Mouse (Mus musculus): ENCODE results near the gene Epm2aip1.

Epm2aip1 gene

GRCm38 (mm10) chr9:111289294-111289831 is 17.6 kb downstream of the Epm2aip1 start:
- peak; percentile 25 to 28 for DNase-seq

GRCm38 (mm10) chr9:111289832-111290339 is 18.2 kb downstream of the Epm2aip1 start:
- DNase-seq, result peak; percentile 91 to 95

DNA sequence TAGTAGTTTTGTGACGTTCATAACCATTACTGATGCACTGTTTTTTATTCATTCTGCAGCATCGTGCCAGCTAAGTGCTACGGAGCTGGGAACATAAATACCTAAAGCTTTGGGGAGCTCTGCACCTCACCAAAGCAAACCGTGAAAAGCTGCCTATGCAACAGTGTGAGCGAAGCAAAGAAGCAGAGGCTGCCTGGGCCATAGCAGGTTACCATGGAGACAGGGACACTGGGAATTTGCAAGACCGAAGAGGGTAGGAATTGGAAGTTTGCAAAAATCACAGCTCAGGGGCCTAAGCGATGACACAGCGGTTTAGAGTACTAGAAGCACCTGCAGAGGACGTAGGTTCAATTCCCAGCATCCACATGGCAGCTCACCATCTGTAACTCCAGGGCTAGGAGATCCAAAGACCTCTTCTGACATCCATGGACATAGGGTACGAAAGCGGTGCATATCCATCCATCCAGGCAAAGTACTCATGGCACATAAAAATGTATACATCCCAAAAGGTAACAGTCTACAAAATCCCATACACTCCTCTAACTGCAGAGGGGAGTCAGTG is 18.9 kb downstream of the Epm2aip1 start:
- no peak for DNase-seq

DNA sequence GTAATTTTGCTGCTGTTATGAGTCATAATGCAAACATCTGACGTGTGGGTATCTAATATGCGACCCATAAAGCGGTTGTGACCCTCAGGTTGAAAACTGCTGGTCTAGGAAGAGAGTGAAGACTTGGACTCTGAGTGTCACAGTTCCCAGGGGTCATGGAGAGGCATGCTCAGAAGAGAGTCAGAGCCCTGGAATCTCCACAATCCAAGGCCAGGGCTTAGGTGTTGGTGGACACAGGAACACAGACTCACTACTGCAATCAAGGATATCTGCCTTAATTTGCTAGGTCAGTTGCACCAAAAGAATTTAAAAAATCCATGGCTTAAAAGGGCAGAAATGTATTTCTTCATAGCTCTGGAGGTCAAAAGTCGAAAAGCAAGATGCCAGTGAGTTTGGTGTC is 21.5 kb downstream of the Epm2aip1 start:
- DNase-seq, result no peak

DNA sequence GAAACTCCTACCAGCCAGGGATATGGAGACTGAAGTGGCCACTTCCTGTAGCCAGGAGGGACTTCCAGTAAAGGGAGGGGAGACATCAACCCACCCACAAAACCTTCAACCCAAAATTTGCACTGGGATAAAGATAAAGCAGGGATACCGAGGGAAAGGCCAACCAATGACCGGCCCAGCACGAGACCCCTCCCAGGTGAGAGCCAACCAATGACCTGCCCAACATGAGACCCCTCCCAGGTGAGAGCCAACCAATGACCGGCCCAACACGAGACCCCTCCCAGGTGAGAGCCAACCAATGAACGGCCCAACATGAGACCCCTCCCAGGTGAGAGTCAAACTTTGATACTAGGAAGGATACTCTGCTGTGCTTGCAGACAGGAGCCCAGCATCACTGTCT is 23.2 kb downstream of the Epm2aip1 start:
- DNase-seq, result no peak

GRCm38 (mm10) chr9:111295323-111295722 is 23.6 kb downstream of the Epm2aip1 start:
- no peak for DNase-seq

GRCm38 (mm10) chr9:111296433-111296832 is 24.7 kb downstream of the Epm2aip1 start:
- DNase-seq, result no peak

DNA sequence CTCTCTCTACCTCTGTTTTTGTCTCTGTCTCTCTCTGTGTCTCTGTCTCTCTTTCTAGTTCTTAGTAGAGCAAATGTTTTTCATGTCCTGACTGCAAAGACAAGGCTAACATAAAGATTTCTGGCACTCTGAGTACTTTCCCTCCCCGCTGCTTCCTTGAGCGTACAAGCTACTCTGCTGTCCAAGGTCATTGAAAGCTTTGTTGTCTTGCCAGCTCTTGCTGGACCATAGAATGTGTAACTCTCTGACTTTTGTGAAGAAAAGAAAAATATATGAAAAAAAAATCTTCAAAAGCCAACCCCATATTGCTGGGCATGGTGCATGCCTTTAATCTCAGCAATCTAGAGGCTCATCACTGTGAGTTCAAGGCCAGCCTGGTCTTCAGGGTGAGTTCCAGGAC is 26.9 kb downstream of the Epm2aip1 start:
- DNase-seq, result no peak

DNA sequence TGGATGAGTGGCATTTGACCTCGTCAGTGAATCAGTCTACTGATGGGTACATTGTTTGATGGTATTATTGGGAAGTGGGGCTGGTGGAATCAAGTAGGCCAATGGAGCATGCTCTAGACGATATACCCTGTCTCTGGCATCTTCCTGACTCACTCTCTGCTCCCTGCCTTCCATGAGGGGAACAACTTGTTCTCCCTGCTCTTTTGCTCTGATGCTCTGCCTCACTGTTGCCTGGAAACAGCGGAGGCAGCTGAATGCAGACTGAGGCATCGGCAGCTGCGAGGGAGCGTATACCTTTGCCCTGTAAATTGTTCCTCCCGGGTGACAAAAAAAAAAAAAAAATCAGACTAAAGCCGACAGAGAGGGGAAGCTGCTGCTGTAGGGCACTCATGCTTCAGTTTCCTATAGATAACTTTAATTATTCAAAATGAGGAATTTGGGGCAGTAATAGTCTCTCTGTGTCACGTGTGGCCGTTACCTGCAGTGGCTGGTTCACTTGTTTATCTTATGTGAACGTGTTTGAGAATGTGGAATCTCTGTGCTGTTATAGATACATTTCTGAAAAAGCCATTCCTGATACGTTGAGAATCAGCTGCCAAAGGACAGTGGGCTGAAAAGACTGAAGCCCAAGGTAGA is 30.6 kb downstream of the Epm2aip1 start:
- no peak for DNase-seq

DNA sequence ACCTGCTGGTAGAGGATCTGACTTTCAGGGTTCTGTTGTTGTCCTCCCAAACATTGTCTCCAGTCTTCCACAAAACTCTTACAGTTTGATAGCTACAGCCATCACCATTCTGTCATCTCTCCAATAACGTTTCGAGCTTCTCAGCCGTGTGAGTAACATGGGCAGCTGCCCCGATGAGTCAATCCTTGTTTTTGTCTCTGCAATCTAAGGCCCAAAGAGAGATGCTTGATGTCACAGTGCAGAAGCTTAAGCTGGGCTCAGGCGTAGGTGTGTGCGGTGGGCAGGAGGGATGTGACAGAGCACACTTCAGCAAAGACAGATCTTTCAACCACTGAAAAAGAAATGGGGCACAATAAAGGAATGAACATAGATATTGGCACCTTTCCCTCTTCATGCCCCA is 32.3 kb downstream of the Epm2aip1 start:
- DNase-seq, result no peak

GRCm38 (mm10) chr9:111306142-111306541 is 34.4 kb downstream of the Epm2aip1 start:
- no peak for DNase-seq

- peak; percentile 67 to 69 for DNase-seq
Observed at GRCm38 (mm10) chr9:111311031-111311842, 39.5 kb downstream of the Epm2aip1 start, which contains the start of gene Trank1. TSS of gene Trank1 (plus strand) at chr9:111311739.

DNA sequence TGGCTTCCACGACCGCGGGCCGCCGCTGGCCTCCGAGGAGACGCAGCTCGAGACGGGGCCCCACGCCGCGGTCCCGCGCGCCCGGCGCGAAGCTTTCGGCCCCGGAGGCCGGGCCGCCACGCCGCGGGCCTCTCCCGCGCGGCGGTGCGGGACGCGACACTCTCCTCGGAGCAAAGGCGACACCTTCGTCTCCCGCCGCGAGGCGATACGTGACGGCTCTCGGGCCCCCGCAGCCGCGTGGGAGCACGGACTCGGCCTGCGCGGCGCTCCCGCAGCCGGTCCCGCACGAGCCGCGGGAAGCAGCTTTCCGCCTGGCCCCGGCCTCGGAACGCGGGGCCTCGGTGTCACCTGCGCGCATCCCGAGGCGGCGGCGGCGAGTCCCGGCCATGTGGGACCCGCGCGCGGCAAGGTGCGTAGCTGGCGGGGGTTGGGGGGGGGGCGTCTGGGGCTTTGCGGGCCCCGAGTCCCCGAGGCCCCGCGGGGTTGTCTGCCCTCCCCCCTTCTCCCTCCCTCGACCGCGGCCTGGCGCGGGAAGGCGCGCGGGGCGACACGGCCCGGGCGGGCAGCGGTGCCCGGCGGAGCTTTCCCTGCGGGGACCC is 40.2 kb downstream of the Epm2aip1 start:
- peak; percentile 28 to 43 for DNase-seq

DNA sequence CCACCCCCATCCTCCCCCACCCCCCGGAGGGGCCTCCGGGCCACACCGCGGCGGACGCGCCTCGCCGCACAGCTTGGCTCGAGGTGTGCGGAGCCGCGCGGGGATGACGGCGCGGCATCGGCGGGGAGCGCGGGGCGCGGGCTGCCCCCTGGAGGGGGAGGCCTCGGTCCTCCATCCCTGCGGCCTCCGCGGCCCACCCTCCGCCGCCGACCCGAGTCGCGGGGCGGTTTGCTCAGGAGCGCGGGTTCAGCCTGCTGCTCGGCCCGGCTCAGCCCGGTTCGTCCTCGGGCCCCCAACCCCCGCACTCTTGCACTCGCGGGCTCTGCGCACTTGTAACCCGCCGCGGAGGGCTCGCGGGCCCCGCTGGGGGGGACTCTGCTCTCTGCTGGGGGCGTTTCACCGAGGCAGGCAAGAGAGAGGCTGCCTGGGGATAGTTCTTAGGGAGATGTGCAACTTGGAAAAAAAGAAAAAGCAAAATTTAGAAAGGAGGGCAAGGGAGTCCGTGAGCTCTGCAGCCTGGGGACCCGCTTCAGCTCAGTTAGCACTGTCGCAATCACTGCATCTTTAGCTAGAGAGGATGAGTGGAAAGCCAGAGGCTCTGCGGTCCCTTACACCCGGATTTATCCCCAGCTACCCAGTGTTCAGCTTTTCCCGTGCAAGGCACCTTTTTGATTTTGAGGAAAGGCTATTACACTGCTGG is 40.9 kb downstream of the Epm2aip1 start:
- peak; percentile 32 to 39 for DNase-seq

DNA sequence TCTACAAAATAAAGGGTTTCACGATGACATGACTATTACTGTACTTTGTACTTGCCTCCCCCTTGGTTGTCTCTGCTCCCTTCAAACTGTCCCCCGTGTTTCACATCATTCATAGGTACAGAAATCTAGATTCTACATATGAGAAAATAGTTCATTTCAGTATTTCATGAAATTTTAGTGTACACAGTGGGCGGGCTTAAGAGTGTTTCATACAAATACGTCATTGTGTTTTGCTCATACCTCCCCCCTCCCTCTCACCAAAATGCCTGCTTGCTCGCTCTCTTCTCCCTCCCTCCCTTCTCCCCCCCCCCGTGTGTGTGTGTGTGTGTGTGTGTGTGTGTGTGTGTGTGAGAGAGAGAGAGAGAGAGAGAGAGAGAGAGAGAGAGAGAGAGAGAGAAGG is 41.6 kb downstream of the Epm2aip1 start:
- DNase-seq, result peak in 1 of 2 experiments; percentile 9

DNA sequence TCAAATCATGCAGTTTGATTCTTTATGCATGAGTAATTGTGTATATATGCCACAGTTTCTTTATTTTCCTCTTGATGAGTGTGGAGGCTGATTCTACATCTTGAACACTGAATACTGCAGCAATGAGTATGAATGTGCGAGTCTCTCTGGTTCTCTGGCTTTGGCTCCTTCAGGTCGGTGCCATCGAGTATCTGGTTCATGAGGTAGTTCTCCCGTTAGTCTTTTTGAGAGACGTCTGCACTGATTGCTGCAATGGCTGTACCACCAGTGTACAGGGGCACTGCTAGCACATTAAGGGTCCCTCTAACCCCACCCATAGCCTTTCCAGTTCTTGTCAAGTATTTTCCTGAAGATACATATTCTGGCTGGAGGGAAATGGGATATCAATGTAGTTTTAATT is 42.1 kb downstream of the Epm2aip1 start:
- no peak for DNase-seq

- peak; percentile 75 to 82 for DNase-seq
Observed at GRCm38 (mm10) chr9:111314219-111314618, 42.5 kb downstream of the Epm2aip1 start.

- DNase-seq, result no peak
Observed at GRCm38 (mm10) chr9:111320912-111321311, 49.2 kb downstream of the Epm2aip1 start.

- no peak for DNase-seq
Observed at GRCm38 (mm10) chr9:111324881-111325280, 53.2 kb downstream of the Epm2aip1 start.
